Mouse (Mus musculus) forebrain, embryonic 10.5 days (tissue): ENCODE results near the gene Fcgr4. TPM values are rescaled to one million over a fixed set of nuclear protein-coding genes. Genes with fewer than 3 reads are reported as not detected.
"Not testable (repeated sequence)": the region's sequence is repeated elsewhere in the genome, so short reads cannot be mapped to it uniquely, and the experiment has no call there.

Experiments used
- DNase-seq: peaks from one replicate; pipeline ENCODE4 v3.0.0-alpha.2; 2017; ENCODE audit warnings: low spot score; ENCODE audit errors: extremely low spot score
- H3K27ac ChIP-seq: fragments of 300-500 bp; sonication (generic); 2 replicates; pipeline ENCODE4 v1.5.1; 2016; ENCODE audit warnings: mild to moderate bottlenecking
- H3K27me3 ChIP-seq: fragments of 300-500 bp; sonication (generic); 2 replicates; pipeline ENCODE4 v1.6.1; 2016; ENCODE audit warnings: mild to moderate bottlenecking; ENCODE audit not compliant: poor library complexity, severe bottlenecking
- H3K36me3 ChIP-seq: fragments of 300-500 bp; sonication (generic); replicated peaks from 2 replicates; pipeline ENCODE4 v1.6.1; 2016; ENCODE audit warnings: mild to moderate bottlenecking, moderate library complexity
- H3K4me1 ChIP-seq: fragments of 300-500 bp; sonication (generic); 2 replicates; pipeline ENCODE4 v1.6.1; 2016
- H3K4me3 ChIP-seq: fragments of 300-500 bp; sonication (generic); 2 replicates; pipeline ENCODE4 v1.5.1; 2016; ENCODE audit warnings: mild to moderate bottlenecking, moderate library complexity
- H3K9me3 ChIP-seq: fragments of 300-500 bp; sonication (generic); 2 replicates; pipeline ENCODE4 v1.6.1; 2016; ENCODE audit warnings: mild to moderate bottlenecking, moderate library complexity
- WGBS: fragments of 180-500 bp; shearing (Covaris S2); methylation state at CpG from one replicate; pipeline ENCODE4 v1.1.7; 2016; 5-methylcytosine and 5-hydroxymethylcytosine counted together
- polyA plus RNA-seq: library from polyadenylated mRNA; unstranded; fragments of >200 nt; fragmentation: Nextera tagmentation; extraction: Ambion mirVana; gene quantifications from 2 replicates; pipeline ENCODE4 v1.2.1, GENCODE M21; 2016

The Fcgr4 gene
- polyA plus RNA-seq: 0.11 TPM in 1 of 2 replicates, not detected in the other

DNA sequence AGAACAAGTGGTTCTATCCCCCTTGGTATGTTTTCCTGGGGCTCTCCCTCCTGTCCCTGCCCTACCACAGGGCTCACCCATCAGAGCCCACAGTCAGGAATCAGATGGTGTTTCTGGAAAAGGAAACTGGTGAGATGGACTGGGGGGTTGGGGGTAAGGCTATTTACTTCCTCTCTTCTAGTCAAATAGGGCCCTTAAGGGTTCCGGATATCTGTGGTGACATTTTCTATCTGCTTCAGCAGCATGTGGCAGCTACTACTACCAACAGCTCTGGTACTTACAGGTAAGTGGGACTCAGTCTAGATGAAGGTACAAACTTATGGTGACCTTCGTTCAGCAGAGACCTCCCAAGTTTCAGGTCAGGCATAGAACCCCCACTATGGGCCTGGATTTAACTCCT is at the start of gene Fcgr4:
Fcgr4 (plus strand) TSS at position 184 of the 400 bp plus-strand sequence.
- DNase-seq: no peak
- H3K27me3 ChIP-seq: no peaks in the 10 kb centered on the region
- 88% methylated on average over 2 of the region's 2 CpGs for WGBS
- 0 out of 2 replicates have a peak, but pooled peaks cover 3% of the 10 kb centered on the region for H3K4me1 ChIP-seq
- H3K4me3 ChIP-seq: no peak within 1 kb of the TSS
- no peaks in the 10 kb centered on the region for H3K36me3 ChIP-seq
- no peaks in the 10 kb centered on the region for H3K9me3 ChIP-seq
- no peak within 1 kb of the TSS for H3K27ac ChIP-seq

DNA sequence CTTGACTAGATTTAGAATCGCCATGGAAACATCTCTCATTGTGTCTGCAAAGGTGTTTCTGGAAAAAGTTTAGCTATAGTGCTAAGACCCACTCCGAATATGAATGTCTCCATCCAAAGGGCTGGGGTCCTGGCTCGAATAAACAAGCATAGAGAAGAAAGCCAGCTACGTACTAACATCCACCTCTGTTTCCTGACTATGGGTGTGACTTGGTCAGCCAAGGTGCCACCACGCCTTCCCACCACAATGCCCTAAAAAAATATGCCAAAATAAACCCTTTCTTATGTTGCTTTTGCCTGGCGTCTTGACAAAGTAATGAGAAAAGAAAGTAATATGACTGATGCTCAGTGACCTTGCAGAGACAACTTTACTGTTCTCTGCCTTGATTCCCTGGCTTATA is 46.2 kb upstream of the Fcgr4 start:
- DNase-seq: no peak
- Histone ChIP-seq H3K36me3 (no peaks in the 10 kb centered on the region), H3K27ac (no peak overlapping the region), H3K4me1 (no peaks in the 10 kb centered on the region), H3K9me3 (no peaks in the 10 kb centered on the region), H3K27me3 (no peaks in the 10 kb centered on the region), H3K4me3 (no peak overlapping the region)
- WGBS: 82% methylated on average over 6 of the region's 6 CpGs

DNA sequence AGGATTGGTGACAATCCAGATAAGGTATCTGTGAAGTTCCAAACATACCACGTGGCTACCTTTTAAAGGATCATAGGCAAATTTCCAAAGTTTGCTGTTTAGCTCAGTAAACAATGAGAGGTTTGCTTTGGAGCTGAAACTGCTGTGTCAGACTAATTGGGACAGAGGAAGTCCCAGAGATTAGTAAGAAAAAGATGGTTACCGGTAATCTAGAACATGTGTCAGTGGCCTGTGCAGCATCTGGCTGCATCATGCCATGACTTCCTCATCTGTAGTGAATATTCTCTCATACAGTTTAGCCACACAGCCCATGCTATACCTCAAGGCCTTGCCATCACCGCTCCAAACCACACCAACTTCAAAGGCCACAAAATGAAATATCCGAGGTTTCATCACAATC is 45.8 kb upstream of the Fcgr4 start:
- no peaks in the 10 kb centered on the region for H3K36me3 ChIP-seq
- H3K27me3 ChIP-seq: no peaks in the 10 kb centered on the region
- H3K4me3 ChIP-seq: no peak overlapping the region
- no peaks in the 10 kb centered on the region for H3K4me1 ChIP-seq
- no peak for DNase-seq
- 88% methylated on average over 4 of the region's 4 CpGs for WGBS
- no peak overlapping the region for H3K27ac ChIP-seq
- no peaks in the 10 kb centered on the region for H3K9me3 ChIP-seq

DNA sequence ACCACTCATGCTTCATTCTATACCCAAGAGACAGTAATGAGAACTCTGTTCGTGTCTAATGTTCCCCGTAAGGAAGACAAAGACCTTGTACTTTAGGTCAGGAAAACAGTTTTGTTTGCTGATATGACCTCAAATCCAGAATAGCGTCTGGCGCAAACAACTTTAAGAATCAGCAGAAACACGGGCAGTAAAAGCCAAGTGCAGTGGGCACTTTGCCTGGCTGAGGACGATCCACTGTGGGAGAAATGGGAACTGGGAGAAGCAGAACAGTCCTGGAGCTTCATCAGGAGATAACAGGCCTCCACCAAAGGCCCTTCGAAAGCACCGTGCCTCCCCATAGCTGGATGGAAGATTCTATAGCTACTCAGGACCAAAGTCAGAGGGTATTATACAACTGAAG is 44.5 kb upstream of the Fcgr4 start:
- no peak for DNase-seq
- no peaks in the 10 kb centered on the region for H3K9me3 ChIP-seq
- H3K27ac ChIP-seq: no peak overlapping the region
- H3K4me3 ChIP-seq: no peak overlapping the region
- H3K27me3 ChIP-seq: no peaks in the 10 kb centered on the region
- WGBS: 89% methylated on average over 8 of the region's 8 CpGs
- H3K4me1 ChIP-seq: no peaks in the 10 kb centered on the region
- no peaks in the 10 kb centered on the region for H3K36me3 ChIP-seq

DNA sequence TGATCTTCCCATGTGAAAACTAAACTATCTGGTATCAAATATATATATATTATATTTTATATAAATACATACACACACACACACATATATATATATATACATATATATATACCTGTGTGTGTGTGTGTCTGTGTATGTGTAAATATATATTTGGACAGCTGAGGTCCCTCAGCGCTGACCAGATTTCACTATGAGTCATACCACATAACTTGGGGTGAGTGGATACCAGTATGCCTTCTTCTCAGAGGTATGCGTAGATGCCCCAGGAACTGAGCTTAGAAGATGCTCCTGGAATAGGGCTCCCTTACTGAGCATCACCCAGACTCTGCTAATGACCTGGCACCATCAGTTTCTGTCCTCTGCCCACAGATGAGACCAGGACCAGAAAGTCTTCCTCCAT is 44.0 kb upstream of the Fcgr4 start:
- WGBS: 97% methylated on average over 2 of the region's 2 CpGs
- Histone ChIP-seq H3K27me3 (no peaks in the 10 kb centered on the region), H3K4me1 (no peaks in the 10 kb centered on the region), H3K27ac (no peak overlapping the region), H3K36me3 (no peaks in the 10 kb centered on the region), H3K9me3 (no peaks in the 10 kb centered on the region), H3K4me3 (no peak overlapping the region)
- no peak for DNase-seq

DNA sequence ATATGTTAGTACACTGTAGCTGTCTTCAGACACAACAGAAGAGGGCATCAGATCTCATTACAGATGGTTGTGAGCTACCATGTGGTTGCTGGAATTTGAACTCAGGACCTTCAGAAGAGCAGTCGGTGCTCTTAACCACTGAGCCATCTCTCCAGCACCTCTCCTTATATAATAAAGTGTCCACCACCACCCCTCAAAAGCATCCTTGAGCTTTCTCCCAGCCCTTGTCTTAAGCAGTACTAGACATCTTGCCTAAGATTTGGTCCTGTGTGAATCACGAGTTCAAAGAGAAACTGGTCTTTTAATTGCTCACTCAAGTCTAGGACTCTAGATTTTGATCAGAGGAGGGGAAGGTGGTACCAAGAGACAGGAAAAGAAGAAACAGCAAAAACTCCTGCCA is 43.4 kb upstream of the Fcgr4 start:
- 87% methylated on average over 2 of the region's 2 CpGs for WGBS
- H3K27ac ChIP-seq, H3K9me3 ChIP-seq, H3K36me3 ChIP-seq, H3K27me3 ChIP-seq, H3K4me1 ChIP-seq, H3K4me3 ChIP-seq, DNase-seq: not testable (repeated sequence)

DNA sequence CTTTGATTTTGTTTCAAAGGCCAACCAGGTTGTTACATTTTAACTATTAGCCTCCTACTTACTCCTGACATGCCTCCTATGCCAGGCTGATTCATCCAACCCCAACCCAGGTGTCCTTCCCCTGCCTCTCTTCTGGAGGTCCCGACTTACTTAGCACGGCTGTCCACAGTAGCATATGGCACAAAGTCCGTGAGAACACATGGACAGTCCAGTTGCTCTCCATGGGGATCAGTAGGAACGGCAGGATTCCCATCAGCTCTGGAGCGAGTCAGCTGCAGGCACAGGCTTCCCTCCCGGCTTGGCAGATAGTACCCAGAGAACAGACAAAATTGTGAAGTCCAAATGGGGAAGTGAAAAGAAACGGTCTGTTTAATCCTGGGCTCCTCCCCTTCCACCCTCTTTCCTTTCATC is 43.0 kb upstream of the Fcgr4 start:
- 82% methylated on average over 7 of the region's 7 CpGs for WGBS
- H3K27me3 ChIP-seq: no peaks in the 10 kb centered on the region

DNA sequence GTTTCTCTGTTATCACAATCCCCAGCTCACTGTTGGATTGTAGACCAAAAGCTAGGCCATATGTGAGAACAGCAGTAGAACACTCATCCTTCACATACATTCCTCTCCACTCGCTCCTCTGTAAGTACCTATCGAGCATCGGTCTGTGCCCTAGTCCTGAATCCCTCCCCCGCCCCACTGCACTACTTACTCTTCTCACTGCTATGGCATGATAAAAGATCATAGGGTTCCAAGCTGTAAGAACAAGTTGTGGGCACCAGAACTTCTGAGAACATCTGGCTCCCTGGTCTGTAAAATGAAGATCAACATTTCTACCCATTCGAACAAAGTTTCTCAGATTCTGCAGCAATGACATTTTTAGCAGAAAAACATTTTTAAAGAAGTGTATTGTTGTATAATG is 42.3 kb upstream of the Fcgr4 start, which contains the start of gene Fcgr2b:
Fcgr2b (minus strand) TSS at position 101 of the 400 bp plus-strand sequence.
- Histone ChIP-seq H3K27ac (no peak within 1 kb of the TSS), H3K4me3 (no peak within 1 kb of the TSS), H3K27me3 (no peaks in the 10 kb centered on the region), H3K36me3 (no peaks in the 10 kb centered on the region), H3K9me3 (no peaks in the 10 kb centered on the region), H3K4me1 (no peaks in the 10 kb centered on the region)
- no peak for DNase-seq
- WGBS: 87% methylated on average over 5 of the region's 5 CpGs

More for the DNA sequence above, 43.0 kb upstream of the Fcgr4 start:
- no peak for DNase-seq
- Histone ChIP-seq H3K4me1 (no peaks in the 10 kb centered on the region), H3K9me3 (no peaks in the 10 kb centered on the region), H3K36me3 (no peaks in the 10 kb centered on the region), H3K4me3 (no peak overlapping the region), H3K27ac (no peak overlapping the region)

DNA sequence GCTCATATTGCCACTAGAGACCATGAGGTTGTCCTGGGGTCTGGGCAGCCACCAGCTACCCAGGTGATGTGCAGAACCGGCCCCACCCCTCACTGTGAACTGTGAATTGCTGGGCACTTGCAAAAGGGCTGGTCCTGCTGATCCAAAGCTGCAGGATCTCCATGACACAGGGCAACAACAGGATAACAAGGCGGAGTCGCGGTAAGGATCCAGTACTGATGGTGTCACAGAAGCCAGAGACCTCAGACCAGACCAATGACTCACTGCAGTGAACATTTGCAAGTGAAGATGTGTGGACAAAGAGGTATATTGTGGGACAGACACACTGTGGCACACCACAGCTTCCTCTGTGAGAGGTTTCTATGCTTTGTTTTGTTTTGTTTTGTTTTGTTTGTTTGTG is 40.1 kb upstream of the Fcgr4 start:
- no peaks in the 10 kb centered on the region for H3K9me3 ChIP-seq
- WGBS: 84% methylated on average over 4 of the region's 4 CpGs
- H3K27ac ChIP-seq: no peak overlapping the region
- H3K27me3 ChIP-seq: no peaks in the 10 kb centered on the region
- no peaks in the 10 kb centered on the region for H3K36me3 ChIP-seq
- H3K4me3 ChIP-seq: no peak overlapping the region
- no peak for DNase-seq
- H3K4me1 ChIP-seq: no peaks in the 10 kb centered on the region

DNA sequence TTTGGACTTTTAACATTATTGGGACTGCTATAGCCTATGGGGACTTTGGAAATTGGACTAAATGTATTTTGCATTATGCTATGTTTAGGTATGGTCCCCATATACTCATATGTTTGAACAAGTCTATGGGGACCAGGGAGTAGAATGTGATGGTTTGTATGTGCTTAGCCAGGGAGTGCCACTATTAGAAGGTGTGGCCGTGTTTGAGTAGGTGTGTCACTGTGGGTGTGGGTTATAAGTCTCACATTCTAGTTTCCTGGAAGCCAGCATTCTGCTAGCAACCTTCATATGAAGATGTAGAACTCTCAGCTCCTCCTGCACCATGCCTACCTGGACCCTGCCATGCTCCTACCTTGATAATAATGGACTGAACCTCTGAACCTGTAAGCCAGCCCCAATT is 37.0 kb upstream of the Fcgr4 start:
- H3K4me1 ChIP-seq, H3K36me3 ChIP-seq, H3K9me3 ChIP-seq, H3K27me3 ChIP-seq, H3K27ac ChIP-seq, H3K4me3 ChIP-seq, DNase-seq: not testable (repeated sequence)
- 76% methylated on average over 1 of the region's 1 CpGs for WGBS

DNA sequence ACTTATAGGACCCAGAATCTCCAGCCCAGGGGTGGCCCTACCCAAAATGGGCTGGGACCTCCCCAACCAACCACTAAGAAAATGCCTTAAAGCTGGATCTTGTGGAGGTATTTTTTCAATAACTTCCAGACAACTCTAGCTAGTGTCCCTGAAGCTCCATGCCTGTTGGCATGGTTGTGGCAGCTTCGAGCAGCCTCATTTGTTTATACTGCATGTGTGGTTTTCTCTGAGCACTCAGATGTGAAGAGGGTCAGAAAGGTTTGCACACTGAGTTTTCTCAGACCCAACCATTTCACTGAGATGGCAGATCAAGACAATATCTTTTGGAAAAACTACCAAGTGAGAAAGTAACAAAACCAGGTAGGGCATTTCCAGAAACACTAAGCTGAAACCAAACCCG is 36.4 kb upstream of the Fcgr4 start:
- no peaks in the 10 kb centered on the region for H3K4me1 ChIP-seq
- H3K27me3 ChIP-seq: no peaks in the 10 kb centered on the region
- WGBS: 78% methylated on average over 2 of the region's 2 CpGs
- no peak overlapping the region for H3K27ac ChIP-seq
- no peaks in the 10 kb centered on the region for H3K9me3 ChIP-seq
- no peaks in the 10 kb centered on the region for H3K36me3 ChIP-seq
- no peak for DNase-seq
- H3K4me3 ChIP-seq: no peak overlapping the region

DNA sequence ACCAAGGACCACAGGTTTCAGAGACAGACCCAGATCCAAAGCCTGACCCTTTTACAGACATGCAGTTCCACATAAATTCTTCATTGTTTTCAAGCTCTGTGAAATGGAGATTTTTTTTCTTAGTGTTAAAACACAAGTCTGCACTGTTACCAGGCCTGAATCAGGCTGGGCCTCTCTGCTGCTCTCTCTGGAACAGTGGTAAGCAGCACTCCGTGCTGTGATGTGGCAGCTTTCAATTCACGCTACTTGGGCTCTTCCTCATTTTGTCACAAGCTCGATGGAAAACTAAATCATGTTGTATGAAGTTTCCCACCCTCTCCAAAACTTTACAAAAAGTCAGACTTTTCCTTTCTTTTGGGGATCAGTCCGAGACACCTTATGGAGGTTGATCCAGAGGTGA is 35.7 kb upstream of the Fcgr4 start:
- 88% methylated on average over 4 of the region's 4 CpGs for WGBS
- no peak for DNase-seq
- Histone ChIP-seq H3K27ac (no peak overlapping the region), H3K36me3 (no peaks in the 10 kb centered on the region), H3K4me3 (no peak overlapping the region), H3K9me3 (no peaks in the 10 kb centered on the region), H3K27me3 (no peaks in the 10 kb centered on the region), H3K4me1 (no peaks in the 10 kb centered on the region)

DNA sequence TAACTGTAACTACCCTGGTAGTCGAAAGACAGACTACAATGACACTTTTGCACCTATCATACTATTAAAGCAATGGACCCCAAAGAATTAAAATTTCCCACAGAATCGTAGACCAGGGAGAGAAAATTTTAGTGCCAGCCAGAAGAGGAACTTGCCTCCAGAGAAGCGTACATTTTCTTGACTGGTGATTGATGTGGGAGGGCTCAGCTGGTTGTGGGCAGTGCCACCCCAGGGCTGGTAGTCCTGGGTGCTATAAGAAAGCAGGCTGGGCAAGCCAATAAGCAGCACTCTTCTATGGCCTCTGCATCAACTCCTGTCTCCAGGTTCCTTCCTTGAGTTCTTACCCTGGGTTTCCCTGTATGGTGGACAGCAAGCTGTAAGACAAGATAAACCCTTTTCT is 33.6 kb upstream of the Fcgr4 start:
- Histone ChIP-seq H3K36me3 (no peaks in the 10 kb centered on the region), H3K27me3 (no peaks in the 10 kb centered on the region), H3K9me3 (no peaks in the 10 kb centered on the region), H3K4me1 (no peaks in the 10 kb centered on the region), H3K27ac (no peak overlapping the region), H3K4me3 (no peak overlapping the region)
- WGBS: 85% methylated on average over 3 of the region's 3 CpGs
- DNase-seq: no peak

DNA sequence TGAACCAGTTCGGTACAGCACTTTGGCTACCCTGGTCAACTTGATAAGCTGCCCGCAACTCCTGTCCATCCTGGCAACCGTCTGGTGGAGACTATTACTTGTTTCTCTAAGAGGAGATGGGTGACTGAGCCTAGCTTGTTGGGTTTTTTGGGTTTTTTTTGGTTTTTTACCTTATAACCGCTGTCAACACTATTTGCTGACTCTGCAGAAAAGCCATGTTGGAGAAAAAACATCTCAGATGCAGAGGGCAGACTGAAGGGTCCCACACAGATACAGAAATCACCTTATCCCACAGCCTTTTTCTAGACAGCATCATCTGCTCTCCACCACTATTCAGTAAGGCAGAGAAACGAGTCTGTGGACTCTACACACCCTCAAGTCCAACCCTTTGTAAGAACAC is 32.9 kb upstream of the Fcgr4 start:
- no peaks in the 10 kb centered on the region for H3K27me3 ChIP-seq
- H3K36me3 ChIP-seq: no peaks in the 10 kb centered on the region
- no peak overlapping the region for H3K4me3 ChIP-seq
- 84% methylated on average over 5 of the region's 5 CpGs for WGBS
- no peak overlapping the region for H3K27ac ChIP-seq
- no peaks in the 10 kb centered on the region for H3K4me1 ChIP-seq
- H3K9me3 ChIP-seq: no peaks in the 10 kb centered on the region
- DNase-seq: no peak
